Mouse (Mus musculus) ZHBTc4 (cell line): ENCODE measurements around the gene Gm42674.

Experiments
- DNase-seq: peaks from one replicate; pipeline ENCODE4 v3.0.0-alpha.2; 2011; ENCODE audit warnings: low read depth, low spot score

Gm42674 gene

GRCm38 (mm10) chr3:90601486-90602110 is at the start of gene Gm42674:
Gene Gm42674, plus strand, starts transcription at chr3:90601904.
- DNase-seq: no peak

- no peak for DNase-seq
Observed at GRCm38 (mm10) chr3:90552231-90552630, 49.5 kb upstream of the Gm42674 start.

GRCm38 (mm10) chr3:90555954-90556353 is 45.8 kb upstream of the Gm42674 start:
- DNase-seq: no peak

- no peak for DNase-seq
Observed at GRCm38 (mm10) chr3:90560008-90560628, 41.6 kb upstream of the Gm42674 start, which contains the start of gene S100a3. Gene S100a3, plus strand, starts transcription at chr3:90560578.

- no peak for DNase-seq
Observed at GRCm38 (mm10) chr3:90574691-90575090, 27.0 kb upstream of the Gm42674 start.

- no peak for DNase-seq
Observed at GRCm38 (mm10) chr3:90575320-90575719, 26.4 kb upstream of the Gm42674 start.

GRCm38 (mm10) chr3:90576351-90577001 is 25.2 kb upstream of the Gm42674 start:
- DNase-seq: no peak

- no peak for DNase-seq
Observed at GRCm38 (mm10) chr3:90579433-90579832, 22.3 kb upstream of the Gm42674 start.

- DNase-seq: no peak
Observed at GRCm38 (mm10) chr3:90581141-90581540, 20.6 kb upstream of the Gm42674 start.

GRCm38 (mm10) chr3:90582156-90582555 is 19.5 kb upstream of the Gm42674 start:
- peak; percentile 60 for DNase-seq

- no peak for DNase-seq
Observed at GRCm38 (mm10) chr3:90582556-90582955, 19.1 kb upstream of the Gm42674 start.

- DNase-seq: no peak
Observed at GRCm38 (mm10) chr3:90583893-90584292, 17.8 kb upstream of the Gm42674 start.

GRCm38 (mm10) chr3:90585595-90585994 is 16.1 kb upstream of the Gm42674 start:
- peak; percentile 92 for DNase-seq

GRCm38 (mm10) chr3:90586016-90586643 is 15.6 kb upstream of the Gm42674 start:
- DNase-seq: no peak

GRCm38 (mm10) chr3:90586906-90587305 is 14.8 kb upstream of the Gm42674 start:
- peak; percentile 73 for DNase-seq

- peak; percentile 12 for DNase-seq
Observed at GRCm38 (mm10) chr3:90587361-90588101, 14.2 kb upstream of the Gm42674 start.

GRCm38 (mm10) chr3:90589390-90589789 is 12.3 kb upstream of the Gm42674 start:
- DNase-seq: no peak

- no peak for DNase-seq
Observed at GRCm38 (mm10) chr3:90589947-90590346, 11.8 kb upstream of the Gm42674 start, which contains the start of gene S100a2. Gene S100a2, plus strand, starts transcription at chr3:90590247.

- no peak for DNase-seq
Observed at GRCm38 (mm10) chr3:90594466-90594865, 7.2 kb upstream of the Gm42674 start.

GRCm38 (mm10) chr3:90595556-90595955 is 6.1 kb upstream of the Gm42674 start:
- DNase-seq: no peak

GRCm38 (mm10) chr3:90596810-90597209 is 4.9 kb upstream of the Gm42674 start:
- no peak for DNase-seq

GRCm38 (mm10) chr3:90597736-90598135 is 4.0 kb upstream of the Gm42674 start:
- no peak for DNase-seq
